Mouse (Mus musculus) lung, embryonic 16.5 days (tissue): ENCODE results near the gene Rabac1. TPM values are rescaled to one million over a fixed set of nuclear protein-coding genes. Genes with fewer than 3 reads are reported as not detected.

Experiments
- microRNA-seq: library from miRNA; unstranded; fragments of <30 nt; microRNA quantifications from one replicate; pipeline ENCODE4, GENCODE M21; 2016
- polyA plus RNA-seq: library from polyadenylated mRNA; unstranded; fragments of >200 nt; fragmentation: Nextera tagmentation; extraction: Ambion mirVana; gene quantifications from 2 replicates; pipeline ENCODE4 v1.2.1, GENCODE M21; 2015

The Rabac1 gene
- polyA plus RNA-seq, 1 experiment from 2014 or later, result 180 TPM

Small RNA genes within 50 kb of the gene (microRNA-seq; reads per million reads assigned to microRNA genes)
- gene Mir7046, result not detected
- not detected for gene Mir7047

Other genes with a start within 250 kb of the Rabac1 start
- not detected in 2 replicates for gene Gm4763, start 245.8 kb downstream of the Rabac1 start, polyA plus RNA-seq
- 1.5 and 1.8 TPM in 2 replicates for gene Cd177, start 212.4 kb downstream of the Rabac1 start, polyA plus RNA-seq
- not detected in 2 replicates for gene Ceacam10, start 195.5 kb downstream of the Rabac1 start, polyA plus RNA-seq
- gene Gm9844, start 110.5 kb downstream of the Rabac1 start, polyA plus RNA-seq, result 19.5 and 20.6 TPM in 2 replicates
- gene Lypd4, start 102.8 kb downstream of the Rabac1 start, polyA plus RNA-seq, result not detected in 2 replicates
- gene Dmrtc2, start 102.7 kb downstream of the Rabac1 start, polyA plus RNA-seq, result not detected in 2 replicates
- 2,580 and 2,777 TPM in 2 replicates for gene Rps19, start 88.4 kb downstream of the Rabac1 start, polyA plus RNA-seq
- 0.62 and 0.78 TPM in 2 replicates for gene Cd79a, start 75.4 kb downstream of the Rabac1 start, polyA plus RNA-seq
- gene Arhgef1, start 69.8 kb downstream of the Rabac1 start, polyA plus RNA-seq, result 119 and 126 TPM in 2 replicates
- gene Gm4881, start 28.3 kb downstream of the Rabac1 start, polyA plus RNA-seq, result not detected in 2 replicates
- gene Atp1a3, start 33.2 kb upstream of the Rabac1 start, polyA plus RNA-seq, result 1.0 and 2.1 TPM in 2 replicates
- gene Grik5, start 99.6 kb upstream of the Rabac1 start, polyA plus RNA-seq, result 3.5 and 3.6 TPM in 2 replicates
- gene Zfp574, start 99.8 kb upstream of the Rabac1 start, polyA plus RNA-seq, result 28.9 and 30.5 TPM in 2 replicates
- 0.58 TPM in 2 replicates for gene Pou2f2, start 207.0 kb upstream of the Rabac1 start, polyA plus RNA-seq
- gene Dedd2, start 247.9 kb upstream of the Rabac1 start, polyA plus RNA-seq, result 9.0 and 9.5 TPM in 2 replicates
- gene Zfp526, start 248.7 kb upstream of the Rabac1 start, polyA plus RNA-seq, result 2.3 and 2.5 TPM in 2 replicates